Mouse (Mus musculus) liver, postnatal 0 days (tissue): ENCODE results near the gene Mtrr. TPM values are rescaled to one million over a fixed set of nuclear protein-coding genes. Genes with fewer than 3 reads are reported as not detected.

Experiments
- ATAC-seq: fragments of 200-750 bp; cut with Nextera tagmentation; 2 replicates; pipeline ENCODE4 v1.8.0; 2017; ENCODE audit warnings: mild to moderate bottlenecking, moderate library complexity
- DNase-seq: peaks from one replicate; pipeline ENCODE4 v3.0.0-alpha.2; 2016
- H3K27ac ChIP-seq: fragments of 300-500 bp; sonication (generic); 2 replicates; pipeline ENCODE4 v1.5.1; 2014; ENCODE audit warnings: antibody characterized with exemption, moderate library complexity, mild to moderate bottlenecking, low read depth
- H3K27me3 ChIP-seq: fragments of 300-500 bp; sonication (generic); 2 replicates; pipeline ENCODE4 v1.6.1; 2014; ENCODE audit warnings: low read length, control low read depth, mixed read lengths; ENCODE audit not compliant: insufficient read depth
- H3K36me3 ChIP-seq: fragments of 300-500 bp; sonication (generic); replicated peaks from 2 replicates; pipeline ENCODE4 v1.6.1; 2014; ENCODE audit warnings: mild to moderate bottlenecking, control low read depth, low read length, moderate library complexity, mixed read lengths; ENCODE audit not compliant: insufficient read depth
- H3K4me1 ChIP-seq: fragments of 300-500 bp; sonication (generic); 2 replicates; pipeline ENCODE4 v1.6.1; 2014; ENCODE audit warnings: antibody characterized with exemption, mild to moderate bottlenecking, control low read depth; ENCODE audit not compliant: insufficient read depth
- H3K4me2 ChIP-seq: fragments of 300-500 bp; sonication (generic); 2 replicates; pipeline ENCODE4 v1.6.1; 2014; ENCODE audit warnings: low read depth, mild to moderate bottlenecking, low read length, moderate library complexity, mixed read lengths
- H3K4me3 ChIP-seq: fragments of 300-500 bp; sonication (generic); 2 replicates; pipeline ENCODE4 v1.5.1; 2014; ENCODE audit warnings: low read depth, low read length
- H3K9ac ChIP-seq: fragments of 300-500 bp; sonication (generic); replicated peaks from 2 replicates; pipeline ENCODE4 v1.6.1; 2014; ENCODE audit warnings: mild to moderate bottlenecking, moderate library complexity
- H3K9me3 ChIP-seq: fragments of 300-500 bp; sonication (generic); 2 replicates; pipeline ENCODE4 v1.6.1; 2016; ENCODE audit warnings: mild to moderate bottlenecking, control low read depth, low read length, mixed read lengths
- CTCF ChIP-seq: sonication (generic); IDR thresholded peaks from 2 replicates; pipeline ENCODE4 v1.5.1; 2016; ENCODE audit warnings: antibody characterized with exemption, low read depth
- EP300 ChIP-seq: IDR thresholded peaks from 2 replicates; pipeline ENCODE4 v1.6.1; 2016; ENCODE audit warnings: antibody characterized with exemption, low read depth, mild to moderate bottlenecking
- WGBS: fragments of 180-500 bp; shearing (Covaris S2); extraction: QIAGEN DNeasy Blood & Tissue Kit; methylation state at CpG from one replicate; pipeline ENCODE4 v1.1.7; 2014; ENCODE audit not compliant: insufficient replicate concordance; 5-methylcytosine and 5-hydroxymethylcytosine counted together
- polyA plus RNA-seq: library from polyadenylated mRNA; unstranded; fragments of >200 nt; fragmentation: Nextera tagmentation; extraction: Ambion mirVana; gene quantifications from 2 replicates; pipeline ENCODE4 v1.2.1, GENCODE M21; 2015

Mtrr gene
- 3.3 and 6.4 TPM in 2 replicates for polyA plus RNA-seq

GRCm38 (mm10) chr13:68581747-68582516 is at the start of gene Mtrr, which contains the start of gene Fastkd3:
Gene Mtrr (minus strand): TSS chr13:68582149.
Gene Fastkd3 (plus strand): TSS chr13:68582234.
- Histone ChIP-seq H3K4me3 (peak within 1 kb of the TSS; percentile 88), H3K4me1 (peaks cover 7% of the 10 kb centered on the region), H3K27me3 (no peaks in the 10 kb centered on the region), H3K36me3 (peaks cover 23% of the 10 kb centered on the region), H3K4me2 (peak within 1 kb of the TSS; percentile 94), H3K9ac (peak within 1 kb of the TSS; percentile 80), H3K27ac (peak within 1 kb of the TSS; percentile 83), H3K9me3 (no peaks in the 10 kb centered on the region)
- TF ChIP-seq EP300 (no peak), CTCF (no peak)
- DNase-seq, result peak; percentile 96
- ATAC-seq, result peak; percentile 100
- WGBS, result 1% methylated on average over 77 of the region's 81 CpGs

- H3K9me3 ChIP-seq, result no peaks in the 10 kb centered on the region
- no peak overlapping the region for H3K27ac ChIP-seq
- ATAC-seq (peak; percentile 31; the same call in 1 of the 2 replicates), DNase-seq (no peak)
- 71% methylated on average over 3 of the region's 3 CpGs for WGBS
- H3K4me1 ChIP-seq, result no peaks in the 10 kb centered on the region
- no peak overlapping the region for H3K4me3 ChIP-seq
- no peak overlapping the region for H3K9ac ChIP-seq
- H3K36me3 ChIP-seq, result no peaks in the 10 kb centered on the region
- no peaks in the 10 kb centered on the region for H3K27me3 ChIP-seq
- H3K4me2 ChIP-seq, result no peak overlapping the region
- TF ChIP-seq EP300 (no peak), CTCF (no peak)
Observed at GRCm38 (mm10) chr13:68627041-68627440, 45.1 kb upstream of the Mtrr start.

GRCm38 (mm10) chr13:68622792-68623191 is 40.8 kb upstream of the Mtrr start:
- no peak overlapping the region for H3K27ac ChIP-seq
- H3K9me3 ChIP-seq, result no peaks in the 10 kb centered on the region
- 58% methylated on average over 6 of the region's 6 CpGs for WGBS
- no peak for DNase-seq
- H3K4me2 ChIP-seq, result no peak overlapping the region
- no peak for ATAC-seq
- no peaks in the 10 kb centered on the region for H3K36me3 ChIP-seq
- H3K4me1 ChIP-seq, result no peaks in the 10 kb centered on the region
- H3K4me3 ChIP-seq, result no peak overlapping the region
- TF ChIP-seq EP300 (no peak), CTCF (peak; percentile 1; the same call in 1 of the 2 replicates)
- no peak overlapping the region for H3K9ac ChIP-seq
- no peaks in the 10 kb centered on the region for H3K27me3 ChIP-seq

- Histone ChIP-seq H3K9me3 (no peaks in the 10 kb centered on the region), H3K27ac (no peak overlapping the region), H3K4me2 (peak overlapping the region; percentile 13; the same call in 1 of the 2 replicates), H3K36me3 (no peaks in the 10 kb centered on the region), H3K4me1 (no peaks in the 10 kb centered on the region), H3K4me3 (no peak overlapping the region), H3K27me3 (no peaks in the 10 kb centered on the region), H3K9ac (no peak overlapping the region)
- TF ChIP-seq EP300 (no peak), CTCF (no peak)
- no peak for DNase-seq
- no peak for ATAC-seq
- WGBS, result 45% methylated on average over 21 of the region's 21 CpGs
Observed at GRCm38 (mm10) chr13:68607652-68608405, 25.9 kb upstream of the Mtrr start.

- H3K4me2 ChIP-seq, result peak overlapping the region; percentile 27
- no peak for TF ChIP-seq EP300
- no peak for TF ChIP-seq CTCF
- DNase-seq (no peak), ATAC-seq (0 out of 2 replicates have a peak, but pooled peaks have one; percentile 31)
- WGBS, result 14% methylated on average over 11 of the region's 11 CpGs
- H3K27ac ChIP-seq, result no peak overlapping the region
- H3K36me3 ChIP-seq, result no peaks in the 10 kb centered on the region
- H3K4me1 ChIP-seq, result no peaks in the 10 kb centered on the region
- H3K9ac ChIP-seq, result no peak overlapping the region
- H3K9me3 ChIP-seq, result no peaks in the 10 kb centered on the region
- no peaks in the 10 kb centered on the region for H3K27me3 ChIP-seq
- H3K4me3 ChIP-seq, result peak overlapping the region; percentile 8; the same call in 1 of the 2 replicates
Observed at GRCm38 (mm10) chr13:68605689-68606126, 23.8 kb upstream of the Mtrr start.

- DNase-seq (no peak), ATAC-seq (no peak)
- no peak overlapping the region for H3K4me3 ChIP-seq
- no peaks in the 10 kb centered on the region for H3K36me3 ChIP-seq
- H3K4me1 ChIP-seq, result no peaks in the 10 kb centered on the region
- WGBS, result 72% methylated on average over 6 of the region's 6 CpGs
- no peak overlapping the region for H3K9ac ChIP-seq
- H3K4me2 ChIP-seq, result no peak overlapping the region
- TF ChIP-seq CTCF (no peak), EP300 (no peak)
- H3K9me3 ChIP-seq, result no peaks in the 10 kb centered on the region
- H3K27ac ChIP-seq, result no peak overlapping the region
- H3K27me3 ChIP-seq, result no peaks in the 10 kb centered on the region
Observed at GRCm38 (mm10) chr13:68603085-68603484, 21.1 kb upstream of the Mtrr start.
